Mouse (Mus musculus): ENCODE data around the gene 4930518I15Rik.

4930518I15Rik gene

DNA sequence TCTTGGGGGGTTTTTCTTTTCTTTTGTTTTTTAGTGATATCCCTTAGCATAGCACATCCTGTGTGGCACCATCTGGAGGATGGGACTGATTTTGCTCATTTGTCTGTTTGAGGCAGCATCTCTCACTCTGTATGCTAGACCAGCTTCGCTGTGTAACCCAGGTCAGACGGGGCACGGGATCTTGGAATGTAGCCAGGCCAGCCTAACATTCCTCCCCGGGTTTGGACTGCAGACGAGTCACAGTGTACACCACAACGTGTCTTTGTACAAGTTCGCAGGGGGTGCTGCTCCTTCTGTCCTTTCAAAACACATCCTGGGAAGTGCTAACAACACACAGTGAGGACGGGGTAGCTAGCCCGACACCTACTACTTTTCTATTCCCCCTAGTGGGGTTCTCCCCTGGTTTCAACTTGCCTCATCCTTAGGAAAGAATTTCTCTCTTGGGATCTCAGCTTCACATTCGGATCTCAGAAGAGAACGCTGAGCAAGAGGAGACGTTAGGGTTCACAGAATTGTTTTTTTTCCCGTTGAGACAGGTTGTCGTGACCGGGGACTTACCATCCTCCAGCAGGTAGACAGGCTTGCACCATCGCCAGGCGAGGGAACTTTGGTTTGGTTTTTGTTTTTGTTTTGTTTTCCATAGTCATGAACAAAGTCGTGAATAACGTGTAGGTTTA, 4.4 kb upstream of the 4930518I15Rik start:
- no peak for TF ChIP-seq GATA4 (IDR thresholded peaks at IDR 0.05; ENCODE audit: insufficient replicate concordance, low read length)

DNA sequence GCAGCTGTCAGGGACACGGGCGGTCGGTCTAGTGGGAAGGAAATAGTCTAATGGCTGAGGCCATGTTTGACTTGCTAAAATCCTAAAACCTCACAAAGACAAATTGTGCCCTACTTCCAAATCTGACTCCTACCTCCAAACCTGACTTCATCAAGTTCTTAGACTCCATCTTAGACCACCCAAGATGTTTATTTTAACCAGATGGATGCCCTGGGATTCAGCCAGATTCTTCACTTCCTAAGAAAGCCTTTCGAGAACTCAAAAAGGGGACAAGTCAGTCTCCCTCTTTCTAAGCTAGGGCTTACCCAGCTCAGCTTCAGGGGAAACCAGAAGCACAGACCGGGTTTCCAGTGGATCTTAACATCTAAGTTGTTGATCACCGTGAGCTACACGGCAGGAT, 925 bp upstream of the 4930518I15Rik start:
- no peak for TF ChIP-seq GATA4 (IDR thresholded peaks at IDR 0.05; ENCODE audit: insufficient replicate concordance, low read length)

- TF ChIP-seq GATA4 (IDR thresholded peaks at IDR 0.05; ENCODE audit: insufficient replicate concordance, low read length) = no peak
Measured at GRCm38 (mm10) chr2:156857385-156857791, 358 bp downstream of the 4930518I15Rik start.

GRCm38 (mm10) chr2:156856311-156856710, 1.4 kb downstream of the 4930518I15Rik start:
- no peak for TF ChIP-seq GATA4 (IDR thresholded peaks at IDR 0.05; ENCODE audit: insufficient replicate concordance, low read length)

- no peak for TF ChIP-seq GATA4 (IDR thresholded peaks at IDR 0.05; ENCODE audit: insufficient replicate concordance, low read length)
Measured at GRCm38 (mm10) chr2:156850505-156850904, 7.2 kb downstream of the 4930518I15Rik start.

DNA sequence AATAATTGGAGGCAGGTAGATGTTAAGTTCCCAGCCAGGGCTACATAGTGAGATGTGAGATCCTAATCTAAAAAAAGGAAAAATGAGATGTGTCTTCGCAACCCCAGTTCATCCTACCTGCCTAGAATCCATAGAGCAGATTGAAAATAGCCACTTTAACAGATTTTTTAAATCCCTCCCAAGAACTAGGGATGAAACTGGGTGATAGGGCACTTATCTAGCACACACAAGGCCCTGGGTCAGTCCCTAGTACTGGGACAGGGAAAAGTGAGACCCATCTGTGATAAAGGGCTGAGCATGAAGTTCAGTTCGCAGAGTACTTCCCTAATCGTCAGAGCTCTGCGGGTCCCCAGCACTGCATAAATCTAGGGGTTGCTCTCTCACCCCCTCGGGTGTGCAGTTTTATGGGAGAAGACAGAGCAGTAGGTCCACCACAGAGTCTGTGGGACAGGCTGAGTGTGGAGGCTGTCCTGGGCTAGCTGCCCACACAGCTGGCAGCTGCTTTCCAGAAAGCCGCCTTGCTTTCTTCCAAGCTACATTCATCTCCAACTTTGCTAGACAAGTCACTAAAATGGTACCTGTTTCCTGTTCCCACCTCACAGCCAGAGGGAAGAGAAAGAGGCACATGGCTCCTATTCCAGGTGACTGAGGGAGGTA, 9.1 kb downstream of the 4930518I15Rik start:
- TF ChIP-seq GATA4 (IDR thresholded peaks at IDR 0.05; ENCODE audit: insufficient replicate concordance, low read length) = no peak

DNA sequence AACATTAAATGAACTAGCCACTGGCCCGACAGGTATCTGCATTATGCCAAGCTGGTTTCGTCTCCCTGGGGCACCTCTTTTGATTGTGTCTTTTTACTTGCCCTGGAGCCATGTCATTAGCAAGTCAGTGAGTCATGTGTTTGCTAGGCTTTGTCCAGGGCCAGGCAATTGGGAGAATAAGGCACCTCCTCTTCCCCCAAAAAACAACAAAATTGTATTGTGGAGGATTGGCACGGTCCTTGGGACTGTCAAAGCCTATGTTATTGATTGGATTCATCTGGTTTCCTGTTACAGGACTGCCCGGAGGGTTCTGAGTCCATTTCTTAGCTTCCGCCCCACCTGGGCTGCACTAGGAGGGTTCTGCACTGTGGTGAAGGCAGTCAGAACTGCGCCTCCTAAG, 10.1 kb downstream of the 4930518I15Rik start:
- TF ChIP-seq GATA4 (IDR thresholded peaks at IDR 0.05; ENCODE audit: insufficient replicate concordance, low read length) = no peak

DNA sequence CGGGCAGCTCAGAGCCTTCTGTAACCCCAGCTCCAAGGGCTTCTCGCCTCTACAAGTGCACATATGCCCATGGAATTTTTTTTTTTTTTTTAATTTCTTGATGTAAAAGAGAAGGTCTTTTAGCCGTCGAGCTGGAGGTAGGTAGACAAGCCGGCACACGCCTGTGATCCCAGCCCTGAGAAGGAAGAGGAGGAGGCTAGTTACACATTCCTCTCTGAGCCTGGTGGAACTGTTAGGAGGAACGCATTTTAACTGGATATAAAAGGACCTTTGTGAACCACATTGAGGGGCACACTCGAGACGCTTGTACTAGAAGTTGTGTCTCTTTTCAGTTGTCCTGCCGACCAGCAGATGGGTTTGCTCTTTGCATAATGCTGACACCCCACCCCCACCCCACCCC, 13.0 kb downstream of the 4930518I15Rik start:
- TF ChIP-seq GATA4 (IDR thresholded peaks at IDR 0.05; ENCODE audit: insufficient replicate concordance, low read length) = no peak

DNA sequence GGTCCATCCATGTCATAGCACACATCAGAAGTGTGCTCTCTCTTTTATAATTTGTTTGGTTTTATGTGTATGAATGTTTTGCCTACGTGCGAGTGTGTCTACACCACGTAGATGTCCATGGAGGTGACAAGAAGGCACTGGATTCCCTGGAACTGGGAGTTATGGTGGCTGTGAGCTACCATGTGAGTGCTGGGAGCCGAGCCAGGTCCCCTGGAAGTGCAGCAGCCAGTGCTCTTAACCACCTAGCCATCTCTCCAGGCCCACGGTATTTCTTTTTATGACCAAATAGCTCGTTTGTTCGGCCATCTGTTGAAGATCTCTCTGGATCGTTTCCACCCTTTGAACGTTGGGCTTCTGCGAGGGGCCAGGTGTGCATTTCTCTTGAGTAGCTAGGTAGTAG, 14.4 kb downstream of the 4930518I15Rik start:
- no peak for TF ChIP-seq GATA4 (IDR thresholded peaks at IDR 0.05; ENCODE audit: insufficient replicate concordance, low read length)

- no peak for TF ChIP-seq GATA4 (IDR thresholded peaks at IDR 0.05; ENCODE audit: insufficient replicate concordance, low read length)
Measured at GRCm38 (mm10) chr2:156842711-156843110, 15.0 kb downstream of the 4930518I15Rik start.

- TF ChIP-seq GATA4 (IDR thresholded peaks at IDR 0.05; ENCODE audit: insufficient replicate concordance, low read length) = peak; percentile 15; the same call in 1 of the 2 replicates
Measured at GRCm38 (mm10) chr2:156841841-156842706, 15.7 kb downstream of the 4930518I15Rik start.

- no peak for TF ChIP-seq GATA4 (IDR thresholded peaks at IDR 0.05; ENCODE audit: insufficient replicate concordance, low read length)
Measured at GRCm38 (mm10) chr2:156841028-156841840, 16.5 kb downstream of the 4930518I15Rik start.

DNA sequence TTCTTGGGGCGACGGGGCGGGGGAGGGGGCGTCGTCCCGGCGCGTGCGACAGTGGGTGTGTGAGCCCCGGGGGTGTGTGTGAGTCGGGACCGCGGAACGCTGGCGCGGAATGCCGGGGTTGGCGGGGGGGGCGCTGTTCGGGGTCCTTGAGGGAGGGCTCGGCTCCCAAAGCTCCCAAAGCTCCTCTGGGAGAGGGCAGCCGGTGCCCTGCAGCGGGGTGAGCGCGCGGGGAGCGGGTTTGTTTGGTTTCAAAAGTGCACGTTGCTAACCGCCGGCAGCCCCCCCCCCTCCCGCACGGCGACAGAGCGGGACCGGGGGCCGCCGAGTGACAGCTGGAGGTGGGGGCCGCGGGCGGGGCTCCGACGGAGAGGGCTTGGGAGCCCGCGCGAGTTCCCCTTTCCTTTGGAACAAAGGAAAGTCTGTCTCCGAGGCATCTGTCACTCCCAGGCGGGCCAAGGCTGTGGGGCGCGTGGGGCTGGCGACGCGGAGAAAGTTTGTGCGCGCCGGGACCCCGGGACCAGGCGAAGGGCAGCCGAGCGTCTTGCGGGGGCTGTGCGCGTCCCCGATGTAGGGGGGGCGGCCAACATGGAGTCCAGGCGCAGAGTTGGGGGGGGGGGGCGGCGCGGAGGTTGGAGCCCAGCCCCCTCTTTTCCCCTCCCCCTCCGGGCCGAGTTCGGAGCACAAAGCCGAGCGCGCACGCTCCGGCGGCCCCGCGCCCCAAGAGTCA, 17.3 kb downstream of the 4930518I15Rik start:
- no peak for TF ChIP-seq GATA4 (IDR thresholded peaks at IDR 0.05; ENCODE audit: insufficient replicate concordance, low read length)

Data from liver, adult (tissue).